Mouse (Mus musculus): ENCODE results near the gene Necab3. TPM values are rescaled to one million over a fixed set of nuclear protein-coding genes. Genes with fewer than 3 reads are reported as not detected.

The Necab3 gene
- polyA plus RNA-seq, 1 experiment from 2014 or later: 5.2 TPM

DNA sequence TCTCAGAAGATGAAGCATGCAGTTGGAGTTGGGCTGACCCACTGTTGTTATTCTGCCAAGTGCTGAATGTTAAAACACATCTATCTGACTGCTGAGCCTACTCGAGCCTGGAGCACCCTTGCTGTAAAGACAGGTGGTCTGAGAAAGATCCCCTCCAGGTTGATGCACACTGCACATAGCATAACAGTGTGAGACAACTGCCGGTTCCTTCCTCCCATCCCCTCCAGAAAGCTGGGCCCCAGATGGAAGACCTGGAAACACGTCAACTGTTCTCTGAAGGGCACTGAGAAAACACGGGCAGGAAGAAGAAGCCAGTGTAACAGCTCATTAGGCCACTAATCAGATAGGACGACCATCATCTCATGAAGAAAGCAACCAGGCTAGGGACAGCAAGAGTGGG lies 60.1 kb downstream of the Necab3 start:
- DNase-seq (ENCODE audit: low spot score): no peak
- 84% methylated on average over 5 of the region's 5 CpGs for WGBS

DNA sequence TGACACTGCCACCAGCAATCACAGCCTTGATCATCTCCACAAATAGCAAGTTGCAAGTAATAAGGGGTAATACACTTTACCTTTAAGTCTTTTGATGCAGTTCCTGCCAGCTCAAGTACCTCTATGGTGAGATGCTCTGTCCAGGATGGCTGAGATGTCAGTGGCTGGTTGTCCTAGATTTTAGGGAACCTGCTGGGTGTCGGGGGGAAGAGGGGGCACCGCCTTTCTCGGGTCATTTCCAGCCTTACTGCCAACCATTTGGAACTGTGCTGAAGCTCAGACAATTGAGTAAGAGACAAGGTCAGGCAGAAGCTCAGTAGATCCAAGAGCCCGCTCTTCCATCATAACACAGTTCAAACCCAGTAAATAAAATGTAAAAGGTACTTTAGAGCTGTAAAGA lies 63.7 kb downstream of the Necab3 start:
- Histone ChIP-seq H3K4me1 (no peaks in the 10 kb centered on the region), H3K9me3 (replicated peaks) (no peaks in the 10 kb centered on the region), H3K36me3 (peaks cover 8% of the 10 kb centered on the region), H3K4me3 (no peak overlapping the region), H3K27ac (replicated peaks) (no peak overlapping the region), H3K27me3 (ENCODE audit: low read depth, poor library complexity, severe bottlenecking) (no peaks in the 10 kb centered on the region)
- 92% methylated on average over 4 of the region's 4 CpGs for WGBS
- DNase-seq (ENCODE audit: low spot score): no peak

More for the DNA sequence above, 60.1 kb downstream of the Necab3 start:
- H3K27me3 ChIP-seq (ENCODE audit: low read depth, poor library complexity, severe bottlenecking): no peaks in the 10 kb centered on the region
- H3K4me3 ChIP-seq: no peak overlapping the region
- no peak overlapping the region for H3K27ac ChIP-seq (replicated peaks)
- H3K36me3 ChIP-seq: peaks cover 40% of the 10 kb centered on the region
- no peaks in the 10 kb centered on the region for H3K9me3 ChIP-seq (replicated peaks)
- no peaks in the 10 kb centered on the region for H3K4me1 ChIP-seq

Other genes with a start within 250 kb of the Necab3 start
- 14.2 and 15.9 TPM in 2 replicates for gene Cdk5rap1, start 185.9 kb downstream of the Necab3 start, polyA plus RNA-seq (2016; fragmentation: Nextera tagmentation; extraction: Ambion mirVana)
- 3.0 and 5.1 TPM in 2 replicates for gene Snta1, start 150.8 kb downstream of the Necab3 start, polyA plus RNA-seq (2016; fragmentation: Nextera tagmentation; extraction: Ambion mirVana)
- 67.4 and 88.4 TPM in 2 replicates for gene Cbfa2t2, start 122.4 kb downstream of the Necab3 start, polyA plus RNA-seq (2016; fragmentation: Nextera tagmentation; extraction: Ambion mirVana)
- 4.4 and 5.1 TPM in 2 replicates for gene 1700003F12Rik, start 11.8 kb downstream of the Necab3 start, polyA plus RNA-seq (2016; fragmentation: Nextera tagmentation; extraction: Ambion mirVana)
- 0.81 and 0.98 TPM in 2 replicates for gene Actl10, start 7.1 kb downstream of the Necab3 start, polyA plus RNA-seq (2016; fragmentation: Nextera tagmentation; extraction: Ambion mirVana)
- gene E2f1, start 11.0 kb upstream of the Necab3 start, polyA plus RNA-seq (2016; fragmentation: Nextera tagmentation; extraction: Ambion mirVana): 34.9 and 35.5 TPM in 2 replicates
- gene Pxmp4, start 44.8 kb upstream of the Necab3 start, polyA plus RNA-seq (2016; fragmentation: Nextera tagmentation; extraction: Ambion mirVana): 13.2 and 13.9 TPM in 2 replicates
- gene Zfp341, start 54.4 kb upstream of the Necab3 start, polyA plus RNA-seq (2016; fragmentation: Nextera tagmentation; extraction: Ambion mirVana): 0.92 and 1.1 TPM in 2 replicates
- 0.30 TPM in 1 of 2 replicates, not detected in the other for gene 4930519P11Rik, start 54.5 kb upstream of the Necab3 start, polyA plus RNA-seq (2016; fragmentation: Nextera tagmentation; extraction: Ambion mirVana)
- 13.1 and 13.8 TPM in 2 replicates for gene Chmp4b, start 92.8 kb upstream of the Necab3 start, polyA plus RNA-seq (2016; fragmentation: Nextera tagmentation; extraction: Ambion mirVana)
- not detected in 2 replicates for gene Gm14214, start 211.1 kb upstream of the Necab3 start, polyA plus RNA-seq (2016; fragmentation: Nextera tagmentation; extraction: Ambion mirVana)
- 48.3 and 50.1 TPM in 2 replicates for gene Raly, start 232.2 kb upstream of the Necab3 start, polyA plus RNA-seq (2016; fragmentation: Nextera tagmentation; extraction: Ambion mirVana)
- 0.68 and 0.94 TPM in 2 replicates for gene a, start 232.5 kb upstream of the Necab3 start, polyA plus RNA-seq (2016; fragmentation: Nextera tagmentation; extraction: Ambion mirVana)